Mouse (Mus musculus): ENCODE measurements around the gene Klhl24. TPM values are rescaled to one million over a fixed set of nuclear protein-coding genes. Genes with fewer than 3 reads are reported as not detected.

Gene Klhl24
- polyA plus RNA-seq, 1 experiment from 2014 or later, result 48.3 TPM

DNA sequence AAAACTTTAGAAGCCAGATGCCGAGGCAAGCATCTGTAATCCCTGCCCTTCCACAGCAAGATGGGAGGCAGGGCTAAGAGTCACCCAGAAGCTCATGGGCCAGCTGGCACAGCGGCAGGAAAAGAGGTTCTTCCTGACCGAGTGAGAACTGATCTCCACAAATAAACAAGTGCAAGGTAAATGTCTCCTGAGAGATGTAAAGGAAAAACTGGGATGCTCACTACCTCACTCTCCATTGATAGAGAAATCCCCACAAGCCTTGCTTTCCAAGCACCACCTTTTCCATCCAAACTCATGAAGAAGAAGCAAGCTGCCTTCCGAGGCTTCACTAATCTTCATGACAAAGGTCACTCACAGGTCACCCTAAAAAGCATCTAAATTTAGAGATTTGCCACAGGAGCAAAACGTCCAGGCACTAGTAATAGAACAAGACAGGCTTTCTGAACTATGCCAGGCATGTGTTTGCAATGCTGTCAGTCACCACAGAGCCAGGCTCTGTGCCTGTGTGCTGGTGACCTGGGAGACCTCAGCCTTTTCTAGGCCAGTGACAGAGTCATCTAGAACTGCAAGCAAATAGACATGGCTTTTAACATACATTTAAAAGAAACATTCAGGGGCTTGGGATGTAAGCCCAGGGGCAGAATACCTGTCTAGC lies 6.3 kb upstream of the Klhl24 start:
- no peak overlapping the region for H3K4me2 ChIP-seq (ENCODE audit: low read length)
- WGBS, result 52% methylated on average over 5 of the region's 5 CpGs

GRCm38 (mm10) chr16:20095966-20096365 lies 1.4 kb upstream of the Klhl24 start:
- Histone ChIP-seq H3K4me3 (ENCODE audit: low read depth, low read length) (no peak overlapping the region), H3K36me3 (ENCODE audit: control insufficient read depth, insufficient read depth, low read length) (no peaks in the 10 kb centered on the region), H3K27ac (ENCODE audit: low read length) (no peak overlapping the region), H3K9me3 (replicated peaks; ENCODE audit: control insufficient read depth, low read length, poor library complexity, severe bottlenecking) (no peaks in the 10 kb centered on the region), H3K4me2 (ENCODE audit: low read length) (no peak overlapping the region), H3K27me3 (ENCODE audit: control insufficient read depth, insufficient read depth, low read depth, low read length) (no peaks in the 10 kb centered on the region), H3K9ac (ENCODE audit: low read depth, low read length) (no peak overlapping the region), H3K4me1 (ENCODE audit: control insufficient read depth, insufficient read depth, low read length) (peaks cover 10% of the 10 kb centered on the region; the same call in 1 of the 2 replicates)
- ATAC-seq, result no peak
- WGBS, result 79% methylated on average over 2 of the region's 2 CpGs

More for the DNA sequence above, 6.3 kb upstream of the Klhl24 start:
- Histone ChIP-seq H3K36me3 (ENCODE audit: control insufficient read depth, insufficient read depth, low read length) (no peaks in the 10 kb centered on the region), H3K9me3 (replicated peaks; ENCODE audit: control insufficient read depth, low read length, poor library complexity, severe bottlenecking) (no peaks in the 10 kb centered on the region), H3K4me3 (ENCODE audit: low read depth, low read length) (no peak overlapping the region), H3K9ac (ENCODE audit: low read depth, low read length) (no peak overlapping the region), H3K27me3 (ENCODE audit: control insufficient read depth, insufficient read depth, low read depth, low read length) (no peaks in the 10 kb centered on the region), H3K27ac (ENCODE audit: low read length) (no peak overlapping the region), H3K4me1 (ENCODE audit: control insufficient read depth, insufficient read depth, low read length) (no peaks in the 10 kb centered on the region)
- ATAC-seq, result no peak

GRCm38 (mm10) chr16:20097711-20098374 lies 501 bp downstream of the Klhl24 start:
- Histone ChIP-seq H3K9me3 (replicated peaks; ENCODE audit: control insufficient read depth, low read length, poor library complexity, severe bottlenecking) (no peaks in the 10 kb centered on the region), H3K36me3 (ENCODE audit: control insufficient read depth, insufficient read depth, low read length) (peaks cover 4% of the 10 kb centered on the region; the same call in 1 of the 2 replicates), H3K4me1 (ENCODE audit: control insufficient read depth, insufficient read depth, low read length) (peaks cover 10% of the 10 kb centered on the region; the same call in 1 of the 2 replicates), H3K4me3 (ENCODE audit: low read depth, low read length) (peak overlapping the region; percentile 92), H3K9ac (ENCODE audit: low read depth, low read length) (peak overlapping the region; percentile 99), H3K27ac (ENCODE audit: low read length) (peak overlapping the region; percentile 96), H3K4me2 (ENCODE audit: low read length) (peak overlapping the region; percentile 64), H3K27me3 (ENCODE audit: control insufficient read depth, insufficient read depth, low read depth, low read length) (no peaks in the 10 kb centered on the region)
- ATAC-seq, result peak; percentile 92
- WGBS, result under 1% methylated on average over 57 of the region's 61 CpGs

DNA sequence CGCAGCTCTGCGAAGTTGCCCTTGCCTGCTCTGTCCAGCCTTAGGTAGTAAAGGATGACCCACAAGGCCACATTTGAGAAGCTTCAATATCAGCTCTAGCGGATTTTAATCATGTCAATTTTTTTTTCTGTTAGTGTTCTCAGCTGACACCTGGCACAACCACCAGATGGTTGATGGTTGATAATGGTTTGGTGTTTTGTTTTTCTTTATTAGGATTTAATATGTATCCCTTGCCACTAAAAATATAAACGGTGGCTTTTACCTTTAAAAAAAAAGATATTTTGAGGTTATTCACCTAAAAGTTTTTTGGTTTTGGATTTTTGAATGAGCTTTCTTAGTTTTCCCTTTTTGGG lies 1.0 kb downstream of the Klhl24 start:
- peaks cover 10% of the 10 kb centered on the region; the same call in 1 of the 2 replicates for H3K4me1 ChIP-seq (ENCODE audit: control insufficient read depth, insufficient read depth, low read length)
- no peaks in the 10 kb centered on the region for H3K9me3 ChIP-seq (replicated peaks; ENCODE audit: control insufficient read depth, low read length, poor library complexity, severe bottlenecking)
- peak overlapping the region; percentile 99 for H3K9ac ChIP-seq (ENCODE audit: low read depth, low read length)
- H3K4me3 ChIP-seq (ENCODE audit: low read depth, low read length), result peak overlapping the region; percentile 92
- peak overlapping the region; percentile 64 for H3K4me2 ChIP-seq (ENCODE audit: low read length)
- H3K36me3 ChIP-seq (ENCODE audit: control insufficient read depth, insufficient read depth, low read length), result peaks cover 7% of the 10 kb centered on the region
- H3K27ac ChIP-seq (ENCODE audit: low read length), result peak overlapping the region; percentile 96
- WGBS, result 7% methylated on average over 4 of the region's 4 CpGs
- no peak for ATAC-seq
- H3K27me3 ChIP-seq (ENCODE audit: control insufficient read depth, insufficient read depth, low read depth, low read length), result no peaks in the 10 kb centered on the region

- no peak overlapping the region for H3K9ac ChIP-seq (ENCODE audit: low read depth, low read length)
- H3K9me3 ChIP-seq (replicated peaks; ENCODE audit: control insufficient read depth, low read length, poor library complexity, severe bottlenecking), result peaks cover 4% of the 10 kb centered on the region
- WGBS, result 98% methylated on average over 6 of the region's 6 CpGs
- peak overlapping the region; percentile 64 for H3K4me2 ChIP-seq (ENCODE audit: low read length)
- peaks cover 10% of the 10 kb centered on the region; the same call in 1 of the 2 replicates for H3K4me1 ChIP-seq (ENCODE audit: control insufficient read depth, insufficient read depth, low read length)
- H3K36me3 ChIP-seq (ENCODE audit: control insufficient read depth, insufficient read depth, low read length), result peaks cover 14% of the 10 kb centered on the region
- no peaks in the 10 kb centered on the region for H3K27me3 ChIP-seq (ENCODE audit: control insufficient read depth, insufficient read depth, low read depth, low read length)
- H3K4me3 ChIP-seq (ENCODE audit: low read depth, low read length), result no peak overlapping the region
- ATAC-seq, result no peak
- H3K27ac ChIP-seq (ENCODE audit: low read length), result no peak overlapping the region
These were observed 1.7 kb downstream of the Klhl24 start for GRCm38 (mm10) chr16:20098866-20099629.

DNA sequence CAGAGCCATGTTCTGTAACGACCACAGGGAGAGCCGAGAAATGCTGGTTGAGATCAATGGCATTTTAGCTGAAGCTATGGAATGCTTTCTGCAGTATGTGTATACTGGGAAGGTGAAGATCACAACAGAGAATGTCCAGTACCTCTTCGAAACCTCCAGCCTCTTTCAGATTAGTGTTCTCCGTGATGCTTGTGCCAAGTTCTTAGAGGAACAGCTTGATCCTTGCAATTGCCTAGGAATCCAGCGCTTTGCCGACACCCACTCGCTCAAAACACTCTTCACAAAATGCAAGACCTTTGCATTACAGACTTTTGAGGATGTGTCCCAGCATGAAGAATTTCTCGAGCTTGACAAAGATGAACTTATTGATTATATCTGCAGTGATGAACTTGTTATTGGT lies 9.7 kb downstream of the Klhl24 start:
- ATAC-seq, result no peak
- 94% methylated on average over 8 of the region's 8 CpGs for WGBS

DNA sequence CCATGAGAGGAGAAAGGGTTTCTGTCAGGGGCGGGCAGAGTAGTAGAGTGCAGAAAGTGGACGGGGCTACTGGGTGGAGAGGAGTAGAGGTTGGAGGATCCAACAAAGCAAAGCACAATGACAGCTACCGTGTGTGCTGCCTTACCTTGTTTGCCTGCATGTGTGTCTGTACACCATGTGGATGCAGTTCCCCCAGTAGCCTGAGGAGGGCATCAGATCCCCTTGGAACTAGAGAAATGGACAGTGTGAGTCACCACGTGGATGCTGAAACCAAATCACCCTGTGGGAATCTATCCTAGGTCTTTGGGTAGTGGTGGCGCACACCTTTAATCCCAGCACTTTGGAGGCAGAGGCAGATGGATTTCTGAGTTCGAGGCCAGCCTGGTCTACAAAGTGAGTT lies 11.6 kb downstream of the Klhl24 start:
- WGBS, result 95% methylated on average over 6 of the region's 6 CpGs
- H3K36me3 ChIP-seq (ENCODE audit: control insufficient read depth, insufficient read depth, low read length), result peaks cover 41% of the 10 kb centered on the region

More for the DNA sequence above, 9.7 kb downstream of the Klhl24 start:
- Histone ChIP-seq H3K4me2 (ENCODE audit: low read length) (no peak overlapping the region), H3K27me3 (ENCODE audit: control insufficient read depth, insufficient read depth, low read depth, low read length) (no peaks in the 10 kb centered on the region), H3K9me3 (replicated peaks; ENCODE audit: control insufficient read depth, low read length, poor library complexity, severe bottlenecking) (peaks cover 4% of the 10 kb centered on the region), H3K9ac (ENCODE audit: low read depth, low read length) (no peak overlapping the region), H3K36me3 (ENCODE audit: control insufficient read depth, insufficient read depth, low read length) (peaks cover 50% of the 10 kb centered on the region), H3K4me1 (ENCODE audit: control insufficient read depth, insufficient read depth, low read length) (peaks cover 11% of the 10 kb centered on the region), H3K4me3 (ENCODE audit: low read depth, low read length) (no peak overlapping the region), H3K27ac (ENCODE audit: low read length) (no peak overlapping the region)

GRCm38 (mm10) chr16:20112649-20113048 lies 15.3 kb downstream of the Klhl24 start:
- ATAC-seq, result no peak
- H3K4me3 ChIP-seq (ENCODE audit: low read depth, low read length), result no peak overlapping the region
- peaks cover 14% of the 10 kb centered on the region for H3K4me1 ChIP-seq (ENCODE audit: control insufficient read depth, insufficient read depth, low read length)
- 74% methylated on average over 2 of the region's 2 CpGs for WGBS
- H3K27me3 ChIP-seq (ENCODE audit: control insufficient read depth, insufficient read depth, low read depth, low read length), result no peaks in the 10 kb centered on the region
- no peak overlapping the region for H3K27ac ChIP-seq (ENCODE audit: low read length)
- no peaks in the 10 kb centered on the region for H3K9me3 ChIP-seq (replicated peaks; ENCODE audit: control insufficient read depth, low read length, poor library complexity, severe bottlenecking)
- H3K9ac ChIP-seq (ENCODE audit: low read depth, low read length), result no peak overlapping the region
- H3K4me2 ChIP-seq (ENCODE audit: low read length), result no peak overlapping the region
- peaks cover 25% of the 10 kb centered on the region for H3K36me3 ChIP-seq (ENCODE audit: control insufficient read depth, insufficient read depth, low read length)

More for the DNA sequence above, 11.6 kb downstream of the Klhl24 start:
- Histone ChIP-seq H3K4me1 (ENCODE audit: control insufficient read depth, insufficient read depth, low read length) (peaks cover 14% of the 10 kb centered on the region), H3K9ac (ENCODE audit: low read depth, low read length) (no peak overlapping the region), H3K27me3 (ENCODE audit: control insufficient read depth, insufficient read depth, low read depth, low read length) (no peaks in the 10 kb centered on the region), H3K9me3 (replicated peaks; ENCODE audit: control insufficient read depth, low read length, poor library complexity, severe bottlenecking) (no peaks in the 10 kb centered on the region; the same call in 1 of the 2 replicates), H3K4me2 (ENCODE audit: low read length) (no peak overlapping the region), H3K4me3 (ENCODE audit: low read depth, low read length) (no peak overlapping the region), H3K27ac (ENCODE audit: low read length) (no peak overlapping the region)
- no peak for ATAC-seq
